ENCODE assay signal across 8 mouse cellular contexts in the genomic region with DNA sequence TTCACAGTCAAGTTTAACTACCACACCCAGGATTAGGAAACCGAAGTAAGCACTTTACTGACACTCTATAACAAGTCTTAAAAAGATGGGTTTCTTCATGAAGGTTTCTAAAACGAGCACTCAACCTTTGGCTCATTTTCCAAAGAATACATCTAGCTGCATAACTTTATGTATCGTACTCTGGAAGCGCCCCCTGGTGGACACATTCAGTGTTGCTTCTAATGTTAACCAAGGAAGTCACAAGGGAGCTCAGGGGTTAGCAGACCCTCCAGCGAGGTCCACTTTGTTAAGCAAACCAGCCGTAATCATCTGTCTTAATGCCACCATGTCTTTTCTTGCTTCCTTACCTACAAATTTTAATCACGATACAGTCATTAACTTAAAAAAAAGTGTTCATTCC. TPM values are rescaled to one million over a fixed set of nuclear protein-coding genes. Genes with fewer than 3 reads are reported as not detected.
DNase-seq lines count a peak whose midpoint lies in the region; ATAC-seq and TF ChIP-seq lines count a peak whose summit lies in the region.

No protein-coding gene starts in this region.

- no peaks in the 10 kb centered on the region for H3K36me3 ChIP-seq in midbrain, embryonic 10.5 days
- H3K36me3 ChIP-seq in midbrain, embryonic 13.5 days = no peaks in the 10 kb centered on the region

- DNase-seq in midbrain, embryonic 10.5 days (ENCODE audit: low spot score) = peak; percentile 70
- DNase-seq in kidney, postnatal 14 days = peak; percentile 75
- peak; percentile 55 to 68 for DNase-seq in lung, adult 18-20 months
- peak; percentile 72 for DNase-seq in right cerebral cortex, postnatal 14 days
- peak; percentile 80 for DNase-seq in urinary bladder, postnatal 14 days (ENCODE audit: low spot score)

- TF ChIP-seq CTCF in bone marrow, adult 2 months (IDR thresholded peaks at IDR 0.05; ENCODE audit: control insufficient read depth, insufficient read depth, low read length) = peak; percentile 25; the same call in 1 of the 2 replicates

- H3K27me3 ChIP-seq in midbrain, embryonic 10.5 days (ENCODE audit: low read depth, poor library complexity, severe bottlenecking) = no peaks in the 10 kb centered on the region
- no peaks in the 10 kb centered on the region for H3K27me3 ChIP-seq in midbrain, embryonic 13.5 days

- no peak overlapping the region for H3K4me2 ChIP-seq in midbrain, embryonic 13.5 days (replicated peaks)

- no peaks in the 10 kb centered on the region for H3K4me1 ChIP-seq in midbrain, embryonic 10.5 days
- no peaks in the 10 kb centered on the region for H3K4me1 ChIP-seq in midbrain, embryonic 13.5 days (replicated peaks)
- H3K4me1 ChIP-seq in bone marrow, adult 2 months (ENCODE audit: control insufficient read depth, insufficient read depth, low read length) = no peaks in the 10 kb centered on the region

- ATAC-seq in midbrain, embryonic 13.5 days = no peak
- peak; percentile 82 for ATAC-seq in erythroblast, adult 5-6 weeks (replicated peaks; ENCODE audit: low FRiP score, poor library complexity, severe bottlenecking)

- H3K27ac ChIP-seq in midbrain, embryonic 10.5 days (replicated peaks) = no peak overlapping the region
- H3K27ac ChIP-seq in midbrain, embryonic 13.5 days = no peak overlapping the region
- H3K27ac ChIP-seq in bone marrow, adult 2 months (ENCODE audit: control insufficient read depth, insufficient read depth, low read depth, low read length, poor library complexity) = no peak overlapping the region

- H3K9me3 ChIP-seq in midbrain, embryonic 10.5 days (replicated peaks) = no peaks in the 10 kb centered on the region
- no peaks in the 10 kb centered on the region for H3K9me3 ChIP-seq in midbrain, embryonic 13.5 days

- WGBS in midbrain, embryonic 10.5 days = 40% methylated on average over 7 of the region's 7 CpGs
- 37% methylated on average over 7 of the region's 7 CpGs for WGBS in midbrain, embryonic 13.5 days
- 12% methylated on average over 7 of the region's 7 CpGs for WGBS in bone marrow, adult 2 months

- H3K9ac ChIP-seq in midbrain, embryonic 13.5 days (replicated peaks) = no peak overlapping the region

- no peak overlapping the region for H3K4me3 ChIP-seq in midbrain, embryonic 10.5 days
- H3K4me3 ChIP-seq in midbrain, embryonic 13.5 days (replicated peaks) = no peak overlapping the region
- H3K4me3 ChIP-seq in bone marrow, adult 2 months (replicated peaks; ENCODE audit: control insufficient read depth, low read depth, low read length) = no peak overlapping the region

- TF ChIP-seq POLR2A in bone marrow, adult 2 months (IDR thresholded peaks at IDR 0.05; ENCODE audit: borderline replicate concordance, control insufficient read depth, low read depth, low read length) = no peak

RNA-seq across cellular contexts. Expression of gene Appbp2, which starts 26.3 kb away (rescaled TPM):
- polyA plus RNA-seq in midbrain, embryonic 10.5 days (2016; fragmentation: Nextera tagmentation; extraction: Ambion mirVana) = 46.0 and 47.8 TPM in 2 replicates
- 45.3 and 46.5 TPM in 2 replicates for polyA plus RNA-seq in midbrain, embryonic 13.5 days (2015; fragmentation: Nextera tagmentation; extraction: Ambion mirVana)
- polyA plus RNA-seq in bone marrow, adult 2 months (2011; ENCODE audit: insufficient read depth, insufficient read length, low replicate concordance, missing spikeins) = 5.1 and 8.5 TPM in 2 replicates
- total RNA-seq in erythroblast, adult 5-6 weeks (2015; ENCODE audit: low replicate concordance) = 9.8 and 11.0 TPM in 2 replicates
- 5.7 and 6.6 TPM in 2 replicates for total RNA-seq in erythroblast, adult 5-6 weeks (2017; ENCODE audit: low replicate concordance)

RNA-seq across cellular contexts. Expression of gene Ppm1d, which starts 49.9 kb away (rescaled TPM):
- 22.7 and 24.5 TPM in 2 replicates for polyA plus RNA-seq in midbrain, embryonic 10.5 days (2016; fragmentation: Nextera tagmentation; extraction: Ambion mirVana)
- 21.1 and 22.8 TPM in 2 replicates for polyA plus RNA-seq in midbrain, embryonic 13.5 days (2015; fragmentation: Nextera tagmentation; extraction: Ambion mirVana)
- polyA plus RNA-seq in bone marrow, adult 2 months (2011; ENCODE audit: insufficient read depth, insufficient read length, low replicate concordance, missing spikeins) = 23.8 and 27.4 TPM in 2 replicates
- total RNA-seq in erythroblast, adult 5-6 weeks (2015; ENCODE audit: low replicate concordance) = 58.6 and 66.0 TPM in 2 replicates
- 51.8 and 65.5 TPM in 2 replicates for total RNA-seq in erythroblast, adult 5-6 weeks (2017; ENCODE audit: low replicate concordance)
